Mouse (Mus musculus) intestine, embryonic 14.5 days (tissue): ENCODE data around the gene F7. TPM values are rescaled to one million over a fixed set of nuclear protein-coding genes. Genes with fewer than 3 reads are reported as not detected.

ENCODE experiments used
- ATAC-seq: fragments of 200-750 bp; cut with Nextera tagmentation; replicated peaks from 2 replicates; pipeline ENCODE4 v1.8.0; 2017; ENCODE audit warnings: low read depth, moderate number of reproducible peaks, moderate TSS enrichment, moderate library complexity; ENCODE audit not compliant: low FRiP score, low TSS enrichment
- DNase-seq: peaks from one replicate; pipeline ENCODE4 v3.0.0-alpha.2; 2018; ENCODE audit warnings: low spot score
- H3K27ac ChIP-seq: fragments of 300-500 bp; sonication (generic); 2 replicates; pipeline ENCODE4 v1.5.1; 2014; ENCODE audit warnings: low read depth, mild to moderate bottlenecking, control low read depth
- H3K27me3 ChIP-seq: fragments of 300-500 bp; sonication (generic); replicated peaks from 2 replicates; pipeline ENCODE4 v1.6.1; 2014; ENCODE audit warnings: low read length, control low read depth; ENCODE audit not compliant: control insufficient read depth, insufficient read depth
- H3K36me3 ChIP-seq: fragments of 300-500 bp; sonication (generic); 2 replicates; pipeline ENCODE4 v1.6.1; 2014; ENCODE audit warnings: low read length, control low read depth; ENCODE audit not compliant: control insufficient read depth, insufficient read depth
- H3K4me1 ChIP-seq: fragments of 300-500 bp; sonication (generic); replicated peaks from 2 replicates; pipeline ENCODE4 v1.6.1; 2014; ENCODE audit warnings: low read length, control low read depth, mixed read lengths; ENCODE audit not compliant: control insufficient read depth, insufficient read depth
- H3K4me2 ChIP-seq: fragments of 300-500 bp; sonication (generic); 2 replicates; pipeline ENCODE4 v1.6.1; 2014; ENCODE audit warnings: low read length
- H3K4me3 ChIP-seq: fragments of 300-500 bp; sonication (generic); 2 replicates; pipeline ENCODE4 v1.5.1; 2014; ENCODE audit warnings: low read depth, low read length, control low read depth, mixed read lengths
- H3K9ac ChIP-seq: fragments of 300-500 bp; sonication (generic); 2 replicates; pipeline ENCODE4 v1.6.1; 2014; ENCODE audit warnings: mild to moderate bottlenecking, low read length
- H3K9me3 ChIP-seq: fragments of 300-500 bp; sonication (generic); 2 replicates; pipeline ENCODE4 v1.6.1; 2016; ENCODE audit warnings: low read length, control low read depth; ENCODE audit not compliant: control insufficient read depth
- WGBS: fragments of 180-500 bp; shearing (Covaris S2); extraction: QIAGEN DNeasy Blood & Tissue Kit; methylation state at CpG from one replicate; pipeline ENCODE4 v1.1.7; 2014; 5-methylcytosine and 5-hydroxymethylcytosine counted together
- polyA plus RNA-seq: library from polyadenylated mRNA; unstranded; fragments of >200 nt; fragmentation: Nextera tagmentation; extraction: Ambion mirVana; gene quantifications from 2 replicates; pipeline ENCODE4 v1.2.1, GENCODE M21; 2014

The F7 gene
- polyA plus RNA-seq: not detected in 2 replicates

GRCm38 (mm10) chr8:13025487-13026224, at the start of gene F7:
F7 (plus strand) TSS chr8:13026034.
- H3K27ac ChIP-seq: no peak within 1 kb of the TSS
- no peaks in the 10 kb centered on the region for H3K36me3 ChIP-seq
- no peak within 1 kb of the TSS for H3K4me2 ChIP-seq
- no peaks in the 10 kb centered on the region for H3K27me3 ChIP-seq
- H3K9me3 ChIP-seq: no peaks in the 10 kb centered on the region
- DNase-seq (no peak), ATAC-seq (no peak)
- H3K9ac ChIP-seq: no peak within 1 kb of the TSS
- WGBS: 53% methylated on average over 10 of the region's 10 CpGs
- 0 out of 2 replicates have a peak, but pooled peaks cover 4% of the 10 kb centered on the region for H3K4me1 ChIP-seq
- H3K4me3 ChIP-seq: no peak within 1 kb of the TSS

GRCm38 (mm10) chr8:12976290-12976689, 49.5 kb upstream of the F7 start:
- H3K27me3 ChIP-seq: no peaks in the 10 kb centered on the region
- DNase-seq: no peak
- H3K4me2 ChIP-seq: no peak overlapping the region
- 85% methylated on average over 11 of the region's 11 CpGs for WGBS
- H3K27ac ChIP-seq: no peak overlapping the region
- ATAC-seq: no peak
- H3K9me3 ChIP-seq: no peaks in the 10 kb centered on the region
- H3K4me1 ChIP-seq: no peaks in the 10 kb centered on the region
- no peak overlapping the region for H3K4me3 ChIP-seq
- no peak overlapping the region for H3K9ac ChIP-seq
- no peaks in the 10 kb centered on the region; the same call in 1 of the 2 replicates for H3K36me3 ChIP-seq

- no peak for ATAC-seq
- H3K9ac ChIP-seq: no peak overlapping the region
These were observed 49.1 kb upstream of the F7 start for GRCm38 (mm10) chr8:12976723-12977122.

GRCm38 (mm10) chr8:12977325-12977724, 48.5 kb upstream of the F7 start:
- Histone ChIP-seq H3K4me2 (no peak overlapping the region), H3K27me3 (no peaks in the 10 kb centered on the region), H3K27ac (no peak overlapping the region), H3K4me1 (no peaks in the 10 kb centered on the region), H3K9me3 (no peaks in the 10 kb centered on the region), H3K36me3 (no peaks in the 10 kb centered on the region; the same call in 1 of the 2 replicates), H3K4me3 (no peak overlapping the region), H3K9ac (no peak overlapping the region)
- ATAC-seq: no peak
- 62% methylated on average over 12 of the region's 12 CpGs for WGBS
- no peak for DNase-seq

More at GRCm38 (mm10) chr8:12976723-12977122, 49.1 kb upstream of the F7 start:
- no peaks in the 10 kb centered on the region for H3K9me3 ChIP-seq
- 24% methylated on average over 5 of the region's 5 CpGs for WGBS
- DNase-seq: no peak
- H3K4me3 ChIP-seq: no peak overlapping the region
- H3K4me1 ChIP-seq: no peaks in the 10 kb centered on the region
- no peaks in the 10 kb centered on the region; the same call in 1 of the 2 replicates for H3K36me3 ChIP-seq
- no peak overlapping the region for H3K4me2 ChIP-seq
- H3K27ac ChIP-seq: no peak overlapping the region
- H3K27me3 ChIP-seq: no peaks in the 10 kb centered on the region

- H3K27me3 ChIP-seq: no peaks in the 10 kb centered on the region
- DNase-seq: no peak
- no peak overlapping the region for H3K27ac ChIP-seq
- H3K36me3 ChIP-seq: no peaks in the 10 kb centered on the region; the same call in 1 of the 2 replicates
- no peak; the same call in 1 of the 2 replicates for ATAC-seq
- H3K4me1 ChIP-seq: no peaks in the 10 kb centered on the region
- WGBS: 50% methylated on average over 2 of the region's 2 CpGs
- H3K4me2 ChIP-seq: no peak overlapping the region
- no peak overlapping the region for H3K9ac ChIP-seq
- H3K9me3 ChIP-seq: no peaks in the 10 kb centered on the region
- no peak overlapping the region for H3K4me3 ChIP-seq
These were observed 47.5 kb upstream of the F7 start for GRCm38 (mm10) chr8:12978308-12978707.

GRCm38 (mm10) chr8:12978726-12979125, 47.1 kb upstream of the F7 start:
- Histone ChIP-seq H3K36me3 (no peaks in the 10 kb centered on the region), H3K27ac (no peak overlapping the region), H3K4me2 (no peak overlapping the region), H3K27me3 (no peaks in the 10 kb centered on the region), H3K4me3 (no peak overlapping the region), H3K9ac (no peak overlapping the region), H3K4me1 (no peaks in the 10 kb centered on the region), H3K9me3 (no peaks in the 10 kb centered on the region)
- DNase-seq (peak; percentile 73), ATAC-seq (peak; percentile 67)
- 24% methylated on average over 5 of the region's 5 CpGs for WGBS

GRCm38 (mm10) chr8:12983681-12984467, 42.0 kb upstream of the F7 start:
- H3K36me3 ChIP-seq: peaks cover 5% of the 10 kb centered on the region; the same call in 1 of the 2 replicates
- H3K9me3 ChIP-seq: no peaks in the 10 kb centered on the region
- DNase-seq (no peak), ATAC-seq (no peak)
- no peak overlapping the region for H3K4me3 ChIP-seq
- H3K27me3 ChIP-seq: no peaks in the 10 kb centered on the region
- no peak overlapping the region for H3K27ac ChIP-seq
- no peak overlapping the region for H3K4me2 ChIP-seq
- H3K9ac ChIP-seq: no peak overlapping the region
- WGBS: 78% methylated on average over 18 of the region's 18 CpGs
- H3K4me1 ChIP-seq: no peaks in the 10 kb centered on the region

GRCm38 (mm10) chr8:12984601-12985243, 41.1 kb upstream of the F7 start:
- no peaks in the 10 kb centered on the region for H3K9me3 ChIP-seq
- no peak overlapping the region for H3K27ac ChIP-seq
- 87% methylated on average over 17 of the region's 17 CpGs for WGBS
- H3K9ac ChIP-seq: no peak overlapping the region
- ATAC-seq (no peak), DNase-seq (no peak)
- H3K4me2 ChIP-seq: no peak overlapping the region
- peaks cover 5% of the 10 kb centered on the region; the same call in 1 of the 2 replicates for H3K36me3 ChIP-seq
- no peaks in the 10 kb centered on the region for H3K4me1 ChIP-seq
- no peak overlapping the region for H3K4me3 ChIP-seq
- H3K27me3 ChIP-seq: no peaks in the 10 kb centered on the region
